Mouse (Mus musculus): Measurements from ENCODE around the gene Set. TPM values are rescaled to one million over a fixed set of nuclear protein-coding genes. Genes with fewer than 3 reads are reported as not detected.

Gene Set
- total RNA-seq, 2 experiments from 2014 or later = 50.0 to 233 TPM

Other genes with a start within 250 kb of the Set start
- gene Urm1, start 237.3 kb upstream of the Set start, total RNA-seq (2015; ENCODE audit: low replicate concordance) = 5.4 and 8.2 TPM in 2 replicates
- gene Urm1, start 237.3 kb upstream of the Set start, total RNA-seq (2017; ENCODE audit: low replicate concordance) = 5.6 and 8.9 TPM in 2 replicates
- 16.9 and 19.4 TPM in 2 replicates for gene Cercam, start 188.2 kb upstream of the Set start, total RNA-seq (2015; ENCODE audit: low replicate concordance)
- gene Cercam, start 188.2 kb upstream of the Set start, total RNA-seq (2017; ENCODE audit: low replicate concordance) = 18.8 and 20.8 TPM in 2 replicates
- gene Odf2, start 168.2 kb upstream of the Set start, total RNA-seq (2015; ENCODE audit: low replicate concordance) = 25.2 and 25.9 TPM in 2 replicates
- 51.4 and 68.7 TPM in 2 replicates for gene Odf2, start 168.2 kb upstream of the Set start, total RNA-seq (2017; ENCODE audit: low replicate concordance)
- gene Gle1, start 122.0 kb upstream of the Set start, total RNA-seq (2015; ENCODE audit: low replicate concordance) = 3.5 and 12.1 TPM in 2 replicates
- 16.0 and 23.0 TPM in 2 replicates for gene Gle1, start 122.0 kb upstream of the Set start, total RNA-seq (2017; ENCODE audit: low replicate concordance)
- 16.5 TPM in 2 replicates for gene Sptan1, start 91.8 kb upstream of the Set start, total RNA-seq (2015; ENCODE audit: low replicate concordance)
- 18.1 and 21.6 TPM in 2 replicates for gene Sptan1, start 91.8 kb upstream of the Set start, total RNA-seq (2017; ENCODE audit: low replicate concordance)
- gene Wdr34, start 8.5 kb upstream of the Set start, total RNA-seq (2015; ENCODE audit: low replicate concordance) = 3.5 and 4.6 TPM in 2 replicates
- gene Wdr34, start 8.5 kb upstream of the Set start, total RNA-seq (2017; ENCODE audit: low replicate concordance) = 0.09 and 0.84 TPM in 2 replicates
- 0.63 and 13.3 TPM in 2 replicates for gene Pkn3, start 20.3 kb downstream of the Set start, total RNA-seq (2015; ENCODE audit: low replicate concordance)
- 0.68 and 3.3 TPM in 2 replicates for gene Pkn3, start 20.3 kb downstream of the Set start, total RNA-seq (2017; ENCODE audit: low replicate concordance)
- gene Zdhhc12, start 36.3 kb downstream of the Set start, total RNA-seq (2015; ENCODE audit: low replicate concordance) = 7.9 TPM in 1 of 2 replicates, not detected in the other
- gene Zdhhc12, start 36.3 kb downstream of the Set start, total RNA-seq (2017; ENCODE audit: low replicate concordance) = 0.85 and 2.9 TPM in 2 replicates
- 10.2 and 10.4 TPM in 2 replicates for gene Zer1, start 67.2 kb downstream of the Set start, total RNA-seq (2015; ENCODE audit: low replicate concordance)
- gene Zer1, start 67.2 kb downstream of the Set start, total RNA-seq (2017; ENCODE audit: low replicate concordance) = 12.8 and 17.0 TPM in 2 replicates
- 20.0 and 20.3 TPM in 2 replicates for gene Tbc1d13, start 76.4 kb downstream of the Set start, total RNA-seq (2015; ENCODE audit: low replicate concordance)
- gene Tbc1d13, start 76.4 kb downstream of the Set start, total RNA-seq (2017; ENCODE audit: low replicate concordance) = 8.6 and 9.9 TPM in 2 replicates
- 2.7 TPM in 1 of 2 replicates, not detected in the other for gene Endog, start 114.1 kb downstream of the Set start, total RNA-seq (2015; ENCODE audit: low replicate concordance)
- 2.2 and 3.0 TPM in 2 replicates for gene Endog, start 114.1 kb downstream of the Set start, total RNA-seq (2017; ENCODE audit: low replicate concordance)
- gene Spout1, start 121.1 kb downstream of the Set start, total RNA-seq (2015; ENCODE audit: low replicate concordance) = 0.58 and 6.7 TPM in 2 replicates
- 5.2 and 8.7 TPM in 2 replicates for gene Spout1, start 121.1 kb downstream of the Set start, total RNA-seq (2017; ENCODE audit: low replicate concordance)
- 0.42 and 2.9 TPM in 2 replicates for gene Kyat1, start 148.5 kb downstream of the Set start, total RNA-seq (2015; ENCODE audit: low replicate concordance)
- 0.84 and 1.8 TPM in 2 replicates for gene Kyat1, start 148.5 kb downstream of the Set start, total RNA-seq (2017; ENCODE audit: low replicate concordance)
- 7.9 TPM in 2 replicates for gene Lrrc8a, start 180.3 kb downstream of the Set start, total RNA-seq (2015; ENCODE audit: low replicate concordance)
- gene Lrrc8a, start 180.3 kb downstream of the Set start, total RNA-seq (2017; ENCODE audit: low replicate concordance) = 7.1 and 8.3 TPM in 2 replicates
- gene Gm28035, start 183.2 kb downstream of the Set start, total RNA-seq (2015; ENCODE audit: low replicate concordance) = not detected in 2 replicates
- not detected in 2 replicates for gene Gm28035, start 183.2 kb downstream of the Set start, total RNA-seq (2017; ENCODE audit: low replicate concordance)
- gene Phyhd1, start 208.8 kb downstream of the Set start, total RNA-seq (2015; ENCODE audit: low replicate concordance) = 2.7 TPM in 1 of 2 replicates, not detected in the other
- 1.3 and 5.6 TPM in 2 replicates for gene Phyhd1, start 208.8 kb downstream of the Set start, total RNA-seq (2017; ENCODE audit: low replicate concordance)
- gene Gm28038, start 223.7 kb downstream of the Set start, total RNA-seq (2015; ENCODE audit: low replicate concordance) = not detected in 2 replicates
- gene Gm28038, start 223.7 kb downstream of the Set start, total RNA-seq (2017; ENCODE audit: low replicate concordance) = not detected in 2 replicates
- gene Dolk, start 229.0 kb downstream of the Set start, total RNA-seq (2015; ENCODE audit: low replicate concordance) = 1.2 and 1.7 TPM in 2 replicates
- gene Dolk, start 229.0 kb downstream of the Set start, total RNA-seq (2017; ENCODE audit: low replicate concordance) = 2.8 and 3.0 TPM in 2 replicates
- gene Nup188, start 229.0 kb downstream of the Set start, total RNA-seq (2015; ENCODE audit: low replicate concordance) = 14.8 and 22.5 TPM in 2 replicates
- gene Nup188, start 229.0 kb downstream of the Set start, total RNA-seq (2017; ENCODE audit: low replicate concordance) = 5.1 and 7.0 TPM in 2 replicates